Mouse (Mus musculus) liver, embryonic 13.5 days (tissue): ENCODE results near the gene Caln1. TPM values are rescaled to one million over a fixed set of nuclear protein-coding genes. Genes with fewer than 3 reads are reported as not detected.

Experiments
- ATAC-seq: fragments of 200-750 bp; cut with Nextera tagmentation; 2 replicates; pipeline ENCODE4 v1.8.0; 2017; ENCODE audit warnings: low read depth, mild to moderate bottlenecking, moderate number of reproducible peaks, moderate library complexity
- DNase-seq: peaks from one replicate; pipeline ENCODE4 v3.0.0; 2022
- H3K27ac ChIP-seq: fragments of 300-500 bp; sonication (generic); 2 replicates; pipeline ENCODE4 v1.5.1; 2015; ENCODE audit warnings: moderate library complexity, mild to moderate bottlenecking, inconsistent platforms
- H3K27me3 ChIP-seq: fragments of 300-500 bp; sonication (generic); 2 replicates; pipeline ENCODE4 v1.6.1; 2015; ENCODE audit warnings: mild to moderate bottlenecking, inconsistent platforms
- H3K36me3 ChIP-seq: fragments of 300-500 bp; sonication (generic); 2 replicates; pipeline ENCODE4 v1.6.1; 2015; ENCODE audit warnings: mild to moderate bottlenecking, inconsistent platforms
- H3K4me1 ChIP-seq: fragments of 300-500 bp; sonication (generic); replicated peaks from 2 replicates; pipeline ENCODE4 v1.6.1; 2015; ENCODE audit warnings: inconsistent platforms
- H3K4me2 ChIP-seq: fragments of 300-500 bp; sonication (generic); 2 replicates; pipeline ENCODE4 v1.6.1; 2015; ENCODE audit warnings: inconsistent platforms, mild to moderate bottlenecking, moderate library complexity
- H3K4me3 ChIP-seq: fragments of 300-500 bp; sonication (generic); replicated peaks from 2 replicates; pipeline ENCODE4 v1.5.1; 2015; ENCODE audit warnings: mild to moderate bottlenecking, inconsistent platforms
- H3K9ac ChIP-seq: fragments of 300-500 bp; sonication (generic); 2 replicates; pipeline ENCODE4 v1.6.1; 2015; ENCODE audit warnings: mild to moderate bottlenecking, inconsistent platforms
- H3K9me3 ChIP-seq: fragments of 300-500 bp; sonication (generic); replicated peaks from 2 replicates; pipeline ENCODE4 v1.6.1; 2016; ENCODE audit warnings: inconsistent platforms
- WGBS: fragments of 180-500 bp; shearing (Covaris S2); methylation state at CpG from one replicate; pipeline ENCODE4 v1.1.7; 2015; ENCODE audit not compliant: insufficient replicate concordance; 5-methylcytosine and 5-hydroxymethylcytosine counted together
- polyA plus RNA-seq: library from polyadenylated mRNA; unstranded; fragments of >200 nt; fragmentation: Nextera tagmentation; extraction: Ambion mirVana; gene quantifications from 2 replicates; pipeline ENCODE4 v1.2.1, GENCODE M21; 2015

Gene Caln1
- polyA plus RNA-seq, 1 experiment from 2014 or later: not detected

GRCm38 (mm10) chr5:130474876-130475275, 105.6 kb downstream of the Caln1 start:
- H3K4me2 ChIP-seq: no peak overlapping the region
- no peak for ATAC-seq
- no peaks in the 10 kb centered on the region; the same call in 1 of the 2 replicates for H3K9me3 ChIP-seq
- H3K4me3 ChIP-seq: no peak overlapping the region
- H3K27me3 ChIP-seq: no peaks in the 10 kb centered on the region
- DNase-seq: no peak
- H3K27ac ChIP-seq: no peak overlapping the region
- H3K4me1 ChIP-seq: no peaks in the 10 kb centered on the region
- no peak overlapping the region for H3K9ac ChIP-seq
- H3K36me3 ChIP-seq: no peaks in the 10 kb centered on the region
- 64% methylated on average over 6 of the region's 6 CpGs for WGBS

GRCm38 (mm10) chr5:130476741-130477140, 107.5 kb downstream of the Caln1 start:
- H3K36me3 ChIP-seq: no peaks in the 10 kb centered on the region
- no peak overlapping the region for H3K4me2 ChIP-seq
- DNase-seq: no peak
- no peaks in the 10 kb centered on the region; the same call in 1 of the 2 replicates for H3K9me3 ChIP-seq
- WGBS: 55% methylated on average over 12 of the region's 12 CpGs
- ATAC-seq: no peak
- no peak overlapping the region for H3K9ac ChIP-seq
- H3K27ac ChIP-seq: no peak overlapping the region
- no peaks in the 10 kb centered on the region for H3K27me3 ChIP-seq
- no peak overlapping the region for H3K4me3 ChIP-seq
- no peaks in the 10 kb centered on the region for H3K4me1 ChIP-seq

- Histone ChIP-seq H3K36me3 (no peaks in the 10 kb centered on the region), H3K9ac (no peak overlapping the region), H3K4me2 (no peak overlapping the region), H3K9me3 (no peaks in the 10 kb centered on the region; the same call in 1 of the 2 replicates), H3K4me3 (no peak overlapping the region), H3K27ac (no peak overlapping the region), H3K4me1 (no peaks in the 10 kb centered on the region), H3K27me3 (no peaks in the 10 kb centered on the region)
- 48% methylated on average over 1 of the region's 1 CpGs for WGBS
- ATAC-seq (no peak), DNase-seq (no peak)
These were observed 111.0 kb downstream of the Caln1 start for GRCm38 (mm10) chr5:130480290-130480689.

GRCm38 (mm10) chr5:130491471-130491870, 122.2 kb downstream of the Caln1 start:
- no peaks in the 10 kb centered on the region for H3K36me3 ChIP-seq
- H3K4me3 ChIP-seq: no peak overlapping the region
- ATAC-seq (no peak), DNase-seq (no peak)
- H3K27me3 ChIP-seq: no peaks in the 10 kb centered on the region
- no peak overlapping the region for H3K4me2 ChIP-seq
- H3K9ac ChIP-seq: no peak overlapping the region
- H3K27ac ChIP-seq: no peak overlapping the region
- H3K9me3 ChIP-seq: no peaks in the 10 kb centered on the region; the same call in 1 of the 2 replicates
- no peaks in the 10 kb centered on the region for H3K4me1 ChIP-seq
- 66% methylated on average over 5 of the region's 5 CpGs for WGBS

- H3K9ac ChIP-seq: no peak overlapping the region
- DNase-seq (no peak), ATAC-seq (no peak)
- H3K4me1 ChIP-seq: no peaks in the 10 kb centered on the region
- no peaks in the 10 kb centered on the region for H3K27me3 ChIP-seq
- WGBS: 65% methylated on average over 7 of the region's 7 CpGs
- H3K4me3 ChIP-seq: no peak overlapping the region
- no peak overlapping the region for H3K4me2 ChIP-seq
- H3K27ac ChIP-seq: no peak overlapping the region
- no peaks in the 10 kb centered on the region for H3K36me3 ChIP-seq
- H3K9me3 ChIP-seq: no peaks in the 10 kb centered on the region; the same call in 1 of the 2 replicates
These were observed 123.0 kb downstream of the Caln1 start for GRCm38 (mm10) chr5:130492305-130492704.

- no peaks in the 10 kb centered on the region for H3K27me3 ChIP-seq
- H3K9ac ChIP-seq: no peak overlapping the region
- DNase-seq (no peak), ATAC-seq (no peak)
- H3K4me1 ChIP-seq: no peaks in the 10 kb centered on the region
- no peaks in the 10 kb centered on the region for H3K36me3 ChIP-seq
- no peak overlapping the region for H3K27ac ChIP-seq
- no peak overlapping the region for H3K4me3 ChIP-seq
- peaks cover 7% of the 10 kb centered on the region; the same call in 1 of the 2 replicates for H3K9me3 ChIP-seq
- 64% methylated on average over 9 of the region's 9 CpGs for WGBS
- no peak overlapping the region for H3K4me2 ChIP-seq
These were observed 133.3 kb downstream of the Caln1 start for GRCm38 (mm10) chr5:130502541-130502940.

- Histone ChIP-seq H3K27me3 (no peaks in the 10 kb centered on the region), H3K9ac (no peak overlapping the region), H3K4me1 (no peaks in the 10 kb centered on the region), H3K36me3 (no peaks in the 10 kb centered on the region), H3K27ac (no peak overlapping the region), H3K9me3 (peaks cover 7% of the 10 kb centered on the region; the same call in 1 of the 2 replicates), H3K4me2 (no peak overlapping the region), H3K4me3 (no peak overlapping the region)
- DNase-seq: no peak
- ATAC-seq: no peak
- WGBS: 58% methylated on average over 5 of the region's 5 CpGs
These were observed 135.6 kb downstream of the Caln1 start for GRCm38 (mm10) chr5:130504891-130505290.

GRCm38 (mm10) chr5:130510516-130510915, 141.3 kb downstream of the Caln1 start:
- no peaks in the 10 kb centered on the region for H3K4me1 ChIP-seq
- H3K4me3 ChIP-seq: no peak overlapping the region
- DNase-seq: no peak
- H3K27me3 ChIP-seq: no peaks in the 10 kb centered on the region
- WGBS: 55% methylated on average over 2 of the region's 2 CpGs
- no peak overlapping the region for H3K9ac ChIP-seq
- no peak overlapping the region for H3K4me2 ChIP-seq
- H3K9me3 ChIP-seq: peaks cover 19% of the 10 kb centered on the region
- H3K27ac ChIP-seq: no peak overlapping the region
- ATAC-seq: no peak
- no peaks in the 10 kb centered on the region for H3K36me3 ChIP-seq

GRCm38 (mm10) chr5:130515395-130515794, 146.1 kb downstream of the Caln1 start:
- DNase-seq (no peak), ATAC-seq (no peak)
- no peaks in the 10 kb centered on the region for H3K27me3 ChIP-seq
- 58% methylated on average over 6 of the region's 6 CpGs for WGBS
- no peaks in the 10 kb centered on the region for H3K4me1 ChIP-seq
- H3K36me3 ChIP-seq: no peaks in the 10 kb centered on the region
- no peak overlapping the region for H3K9ac ChIP-seq
- no peak overlapping the region for H3K27ac ChIP-seq
- H3K4me3 ChIP-seq: no peak overlapping the region
- H3K4me2 ChIP-seq: no peak overlapping the region
- H3K9me3 ChIP-seq: peaks cover 12% of the 10 kb centered on the region

GRCm38 (mm10) chr5:130520527-130520926, 151.3 kb downstream of the Caln1 start:
- H3K9ac ChIP-seq: no peak overlapping the region
- no peak overlapping the region for H3K4me3 ChIP-seq
- H3K4me2 ChIP-seq: no peak overlapping the region
- 30% methylated on average over 2 of the region's 2 CpGs for WGBS
- ATAC-seq: no peak
- DNase-seq: no peak
- no peak overlapping the region for H3K27ac ChIP-seq
- H3K4me1 ChIP-seq: no peaks in the 10 kb centered on the region
- H3K36me3 ChIP-seq: no peaks in the 10 kb centered on the region
- peaks cover 7% of the 10 kb centered on the region; the same call in 1 of the 2 replicates for H3K9me3 ChIP-seq
- no peaks in the 10 kb centered on the region for H3K27me3 ChIP-seq

GRCm38 (mm10) chr5:130527416-130527815, 158.2 kb downstream of the Caln1 start:
- Histone ChIP-seq H3K36me3 (no peaks in the 10 kb centered on the region), H3K4me3 (no peak overlapping the region), H3K9ac (no peak overlapping the region), H3K27ac (no peak overlapping the region), H3K27me3 (no peaks in the 10 kb centered on the region), H3K4me1 (no peaks in the 10 kb centered on the region), H3K9me3 (peaks cover 11% of the 10 kb centered on the region; the same call in 1 of the 2 replicates), H3K4me2 (no peak overlapping the region)
- ATAC-seq (no peak), DNase-seq (no peak)
- WGBS: 64% methylated on average over 2 of the region's 2 CpGs

GRCm38 (mm10) chr5:130547496-130547895, 178.2 kb downstream of the Caln1 start:
- H3K9ac ChIP-seq: no peak overlapping the region
- no peaks in the 10 kb centered on the region for H3K36me3 ChIP-seq
- no peak for DNase-seq
- no peaks in the 10 kb centered on the region for H3K27me3 ChIP-seq
- WGBS: 66% methylated on average over 5 of the region's 5 CpGs
- H3K9me3 ChIP-seq: peaks cover 30% of the 10 kb centered on the region
- H3K4me3 ChIP-seq: no peak overlapping the region
- no peaks in the 10 kb centered on the region for H3K4me1 ChIP-seq
- ATAC-seq: no peak
- no peak overlapping the region for H3K4me2 ChIP-seq
- no peak overlapping the region for H3K27ac ChIP-seq
